8 mouse cellular contexts compared by ENCODE assay signal in the genomic region with DNA sequence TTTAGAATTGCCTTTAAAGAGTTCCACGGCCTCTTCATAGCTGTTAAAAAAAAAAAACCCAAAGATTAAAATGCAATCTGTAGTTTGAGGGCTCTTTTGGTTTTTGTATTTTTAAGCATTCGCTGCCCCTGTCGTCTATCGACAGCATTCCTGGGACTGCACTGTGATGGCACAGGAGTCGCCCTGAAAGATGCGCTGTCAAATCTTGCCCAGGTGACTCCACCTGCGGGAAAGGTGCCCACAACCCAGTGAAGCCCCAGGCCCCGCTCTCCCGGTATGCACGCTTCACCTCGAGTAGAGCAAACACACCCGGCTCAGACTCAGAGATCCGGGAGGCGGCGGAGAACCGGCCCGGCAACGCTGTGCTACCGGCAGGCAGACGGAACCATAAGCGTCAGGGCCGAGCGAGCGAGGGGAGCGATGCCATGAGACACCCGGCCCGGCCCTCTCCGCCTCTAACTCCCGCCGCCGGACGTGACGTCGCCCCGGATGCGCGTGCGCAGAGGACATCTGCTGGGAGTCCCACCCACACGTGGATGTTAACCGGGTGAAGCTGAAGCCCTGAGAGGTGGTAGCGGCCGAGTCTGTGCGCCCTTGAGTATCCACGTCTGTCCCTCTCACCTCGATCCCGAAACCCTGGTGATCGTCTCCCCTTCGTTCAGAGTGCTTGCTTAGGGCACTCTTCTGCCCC. TPM values are rescaled to one million over a fixed set of nuclear protein-coding genes. Genes with fewer than 3 reads are reported as not detected.
DNase-seq lines count a peak whose midpoint lies in the region; ATAC-seq and TF ChIP-seq lines count a peak whose summit lies in the region.

A gene (minus strand): TSS at position 482 of the 691 bp plus-strand sequence.

- H3K9ac ChIP-seq in embryonic facial prominence, embryonic 13.5 days = peak within 1 kb of the TSS; percentile 89
- peak within 1 kb of the TSS; percentile 84 for H3K9ac ChIP-seq in limb, embryonic 12.5 days (replicated peaks)
- H3K9ac ChIP-seq in midbrain, embryonic 15.5 days = peak within 1 kb of the TSS; percentile 91

- peak; percentile 72 for TF ChIP-seq POLR2A in kidney, adult 2 months (IDR thresholded peaks at IDR 0.05; ENCODE audit: low read depth, low read length)
- peak; percentile 86 for TF ChIP-seq POLR2A in spleen, adult 2 months (IDR thresholded peaks at IDR 0.05; ENCODE audit: low read depth, low read length)

- peak; percentile 91 for DNase-seq in 3134 (ENCODE audit: extremely low read depth, insufficient read length, low spot score)
- peak; percentile 100 for DNase-seq in adrenal gland, postnatal 36 days
- peak; percentile 98 to 99 for DNase-seq in heart, adult 18-20 months
- DNase-seq in kidney, adult 2 months = peak; percentile 98
- peak; percentile 92 to 99 for DNase-seq in spleen, adult 2 months (ENCODE audit: low read depth in 1 of 2, low spot score in 2 of 2)

- no peaks in the 10 kb centered on the region for H3K9me3 ChIP-seq in embryonic facial prominence, embryonic 13.5 days
- H3K9me3 ChIP-seq in limb, embryonic 12.5 days = no peaks in the 10 kb centered on the region
- no peaks in the 10 kb centered on the region for H3K9me3 ChIP-seq in midbrain, embryonic 15.5 days

- H3K4me3 ChIP-seq in embryonic facial prominence, embryonic 13.5 days = peak within 1 kb of the TSS; percentile 70
- peak within 1 kb of the TSS; percentile 90 for H3K4me3 ChIP-seq in kidney, adult 2 months (ENCODE audit: insufficient read depth, low read depth, low read length)
- H3K4me3 ChIP-seq in limb, embryonic 12.5 days (replicated peaks) = peak within 1 kb of the TSS; percentile 70
- peak within 1 kb of the TSS; percentile 73 for H3K4me3 ChIP-seq in midbrain, embryonic 15.5 days
- peak within 1 kb of the TSS; percentile 75 for H3K4me3 ChIP-seq in spleen, adult 2 months (ENCODE audit: extremely low read depth, insufficient read depth, insufficient read length)

- peak within 1 kb of the TSS; percentile 83 for H3K27ac ChIP-seq in embryonic facial prominence, embryonic 13.5 days
- peak within 1 kb of the TSS; percentile 70 for H3K27ac ChIP-seq in kidney, adult 2 months (ENCODE audit: insufficient read depth, low read depth, low read length)
- peak within 1 kb of the TSS; percentile 70 for H3K27ac ChIP-seq in limb, embryonic 12.5 days
- H3K27ac ChIP-seq in midbrain, embryonic 15.5 days = peak within 1 kb of the TSS; percentile 90
- H3K27ac ChIP-seq in spleen, adult 2 months (ENCODE audit: insufficient read depth, low read length) = peak within 1 kb of the TSS; percentile 79

- ATAC-seq in embryonic facial prominence, embryonic 13.5 days (ENCODE audit: insufficient number of reproducible peaks, insufficient read depth, low FRiP score, low TSS enrichment, low read depth) = peak; percentile 91
- ATAC-seq in limb, embryonic 12.5 days (ENCODE audit: insufficient number of reproducible peaks, insufficient read depth, low FRiP score, low TSS enrichment, low read depth) = peak; percentile 92
- peak; percentile 96 for ATAC-seq in midbrain, embryonic 15.5 days (replicated peaks)

- no peak for TF ChIP-seq CTCF in kidney, adult 2 months (conservative IDR thresholded peaks at IDR 0.05; ENCODE audit: insufficient read depth, insufficient read length, low read depth, low read length)
- TF ChIP-seq CTCF in spleen, adult 2 months (IDR thresholded peaks at IDR 0.05; ENCODE audit: extremely low read depth, insufficient read depth, insufficient read length, insufficient replicate concordance) = no peak

- peak within 1 kb of the TSS; percentile 67 for H3K4me2 ChIP-seq in embryonic facial prominence, embryonic 13.5 days
- H3K4me2 ChIP-seq in limb, embryonic 12.5 days = peak within 1 kb of the TSS; percentile 68
- H3K4me2 ChIP-seq in midbrain, embryonic 15.5 days = peak within 1 kb of the TSS; percentile 69

- H3K27me3 ChIP-seq in embryonic facial prominence, embryonic 13.5 days = no peaks in the 10 kb centered on the region
- no peaks in the 10 kb centered on the region for H3K27me3 ChIP-seq in kidney, adult 2 months (replicated peaks; ENCODE audit: control insufficient read depth, insufficient read depth, low read length)
- no peaks in the 10 kb centered on the region for H3K27me3 ChIP-seq in limb, embryonic 12.5 days
- no peaks in the 10 kb centered on the region for H3K27me3 ChIP-seq in midbrain, embryonic 15.5 days (replicated peaks)
- no peaks in the 10 kb centered on the region for H3K27me3 ChIP-seq in spleen, adult 2 months (ENCODE audit: control insufficient read depth, insufficient read depth, low read length)

- peaks cover 8% of the 10 kb centered on the region for H3K4me1 ChIP-seq in embryonic facial prominence, embryonic 13.5 days
- no peaks in the 10 kb centered on the region for H3K4me1 ChIP-seq in kidney, adult 2 months (ENCODE audit: control insufficient read depth, insufficient read depth, low read length)
- peaks cover 7% of the 10 kb centered on the region; the same call in 1 of the 2 replicates for H3K4me1 ChIP-seq in limb, embryonic 12.5 days (replicated peaks)
- H3K4me1 ChIP-seq in midbrain, embryonic 15.5 days = peaks cover 15% of the 10 kb centered on the region
- H3K4me1 ChIP-seq in spleen, adult 2 months (ENCODE audit: control insufficient read depth, insufficient read depth, insufficient read length) = peaks cover 5% of the 10 kb centered on the region; the same call in 1 of the 2 replicates

- 0 out of 2 replicates have a peak, but pooled peaks cover 4% of the 10 kb centered on the region for H3K36me3 ChIP-seq in embryonic facial prominence, embryonic 13.5 days
- no peaks in the 10 kb centered on the region for H3K36me3 ChIP-seq in kidney, adult 2 months (ENCODE audit: control insufficient read depth, insufficient read depth, low read length)
- peaks cover 27% of the 10 kb centered on the region for H3K36me3 ChIP-seq in limb, embryonic 12.5 days
- no peaks in the 10 kb centered on the region; the same call in 1 of the 2 replicates for H3K36me3 ChIP-seq in midbrain, embryonic 15.5 days (replicated peaks)
- H3K36me3 ChIP-seq in spleen, adult 2 months (ENCODE audit: control insufficient read depth, insufficient read depth, low read length) = no peaks in the 10 kb centered on the region; the same call in 1 of the 2 replicates

- under 1% methylated on average over 48 of the region's 48 CpGs for WGBS in embryonic facial prominence, embryonic 13.5 days
- WGBS in kidney, adult 2 months = under 1% methylated on average over 48 of the region's 48 CpGs
- WGBS in limb, embryonic 12.5 days = under 1% methylated on average over 48 of the region's 48 CpGs
- whole genome bisulfite sequencing in midbrain, embryonic 15.5 days = under 1% methylated on average over 48 of the region's 48 CpGs
- under 1% methylated on average over 48 of the region's 48 CpGs for WGBS in spleen, adult 2 months

RNA-seq across cellular contexts. Expression of the gene that starts here (rescaled TPM):
- 10 to 100 TPM; 16.7 to 17.9 TPM for total RNA-seq in adrenal gland, postnatal 36 days (2021)
- polyA plus RNA-seq in embryonic facial prominence, embryonic 13.5 days (2015; fragmentation: Nextera tagmentation; extraction: Ambion mirVana) = 54.3 and 54.8 TPM in 2 replicates
- 10 to 100 TPM; 26.7 to 34.9 TPM for total RNA-seq in heart, adult 18-20 months (2021)
- polyA plus RNA-seq in kidney, adult 2 months (2012; rRNA removed) = 26.3 and 33.7 TPM in 2 replicates
- polyA plus RNA-seq in limb, embryonic 12.5 days (2016; fragmentation: Nextera tagmentation; extraction: Ambion mirVana) = 64.1 and 67.1 TPM in 2 replicates
- polyA plus RNA-seq in midbrain, embryonic 15.5 days (2015; fragmentation: Nextera tagmentation; extraction: Ambion mirVana) = 84.9 and 93.0 TPM in 2 replicates
- polyA plus RNA-seq in spleen, adult 2 months (2012; rRNA removed) = 5.7 and 6.3 TPM in 2 replicates

Comparison
In these comparisons a context has a peak if more than half of its experiments do, and no peak if none do; other contexts are left out.
1. Peak in every context shown above with its lines: DNase-seq, ATAC-seq, H3K4me3 ChIP-seq and H3K27ac ChIP-seq.